Mouse (Mus musculus) stomach, postnatal 0 days (tissue): ENCODE measurements around the gene Rps7.

Experiments
- CTCF ChIP-seq: IDR thresholded peaks from 2 replicates; pipeline ENCODE4 v1.5.1; 2016; ENCODE audit warnings: antibody characterized with exemption, low read depth, mild to moderate bottlenecking, moderate library complexity
- EP300 ChIP-seq: optimal IDR thresholded peaks from 2 replicates; pipeline ENCODE3; 2016; ENCODE audit warnings: antibody characterized with exemption

DNA sequence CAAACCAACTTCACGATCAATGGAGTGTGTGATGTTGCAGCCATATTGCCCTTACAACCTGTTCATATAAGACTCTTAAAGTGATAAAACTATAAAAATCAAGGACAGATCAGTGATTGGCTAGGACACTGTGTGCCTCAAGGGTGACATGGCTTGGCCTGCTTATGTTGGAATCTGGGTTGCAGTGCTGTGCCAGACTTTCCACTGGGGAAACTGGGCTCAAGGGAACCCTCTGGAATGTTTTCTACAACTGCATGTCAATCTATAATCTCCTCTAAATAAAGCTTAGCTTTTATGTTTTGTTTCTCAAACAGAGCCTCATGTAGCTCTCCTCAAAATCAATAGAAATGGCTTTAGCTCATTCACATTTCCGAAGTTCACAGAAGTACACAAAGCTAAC lies 11.5 kb downstream of the Rps7 start:
- no peak for TF ChIP-seq CTCF
- no peak for TF ChIP-seq EP300
